Mouse (Mus musculus) gastrocnemius, postnatal 4 days (tissue): ENCODE measurements around the gene Olfr1084. TPM values are rescaled to one million over a fixed set of nuclear protein-coding genes. Genes with fewer than 3 reads are reported as not detected.
"Not testable (repeated sequence)": the region's sequence is repeated elsewhere in the genome, so short reads cannot be mapped to it uniquely, and the experiment has no call there.

ENCODE experiments used
- DNase-seq, 2 experiments: peaks; one replicate each; pipeline ENCODE4 v3.0.0; 2021 to 2022; ENCODE audit warnings: low spot score in 2 of 2, mixed read lengths in 2 of 2
- long read RNA-seq, 2 experiments: library from polyadenylated mRNA; stranded (forward); transcript quantifications; one replicate each; pipeline ENCODE4 v2.0.0; 2021
- total RNA-seq, 2 experiments: library from RNA; stranded (reverse); gene quantifications; 2 replicates each; pipeline ENCODE4 v1.2.3; 2021

The Olfr1084 gene
- not detected for total RNA-seq
- long read RNA-seq, experiment 1: 0 reads
- long read RNA-seq, experiment 2: 0 reads

- not testable (repeated sequence) for DNase-seq
Measured at GRCm38 (mm10) chr2:86639625-86640024, at the start of gene Olfr1084. Gene Olfr1084 (minus strand): TSS chr2:86639725.

- no peak for DNase-seq
Measured at GRCm38 (mm10) chr2:86679992-86680391, 40.5 kb upstream of the Olfr1084 start, which contains the start of gene Olfr1086. Gene Olfr1086 (minus strand): TSS chr2:86680092.

GRCm38 (mm10) chr2:86661919-86662318 is 22.4 kb upstream of the Olfr1084 start, which contains the start of gene Olfr1085:
Gene Olfr1085 (minus strand): TSS chr2:86662019.
- DNase-seq: no peak

GRCm38 (mm10) chr2:86598866-86599265 is 40.7 kb downstream of the Olfr1084 start, which contains the start of gene Olfr1082:
Gene Olfr1082 (minus strand): TSS chr2:86598966.
- not testable (repeated sequence) for DNase-seq

Other genes starting within 250 kb of the Olfr1084 start
- not detected for gene Olfr1061, start 225.7 kb downstream of the Olfr1084 start, total RNA-seq
- not detected for gene Olfr1062, start 213.0 kb downstream of the Olfr1084 start, total RNA-seq
- not detected for gene Olfr1065, start 189.1 kb downstream of the Olfr1084 start, total RNA-seq
- gene Olfr1066, start 183.5 kb downstream of the Olfr1084 start, total RNA-seq: not detected
- not detected for gene Olfr228, start 152.3 kb downstream of the Olfr1084 start, total RNA-seq
- not detected for gene Olfr1076, start 131.3 kb downstream of the Olfr1084 start, total RNA-seq
- not detected for gene Olfr1079, start 97.2 kb downstream of the Olfr1084 start, total RNA-seq
- gene Olfr1080, start 81.5 kb downstream of the Olfr1084 start, total RNA-seq: not detected
- not detected for gene Olfr1082, start 40.8 kb downstream of the Olfr1084 start, total RNA-seq
- not detected for gene Olfr1085, start 22.3 kb upstream of the Olfr1084 start, total RNA-seq
- not detected for gene Olfr1086, start 40.4 kb upstream of the Olfr1084 start, total RNA-seq
- gene Olfr1087, start 58.7 kb upstream of the Olfr1084 start, total RNA-seq: not detected
- not detected for gene Olfr1089, start 94.0 kb upstream of the Olfr1084 start, total RNA-seq
- not detected for gene Olfr1090, start 119.3 kb upstream of the Olfr1084 start, total RNA-seq
- not detected for gene Olfr1093, start 142.8 kb upstream of the Olfr1084 start, total RNA-seq
- gene Olfr141, start 170.3 kb upstream of the Olfr1084 start, total RNA-seq: not detected
- gene Olfr1094, start 184.9 kb upstream of the Olfr1084 start, total RNA-seq: not detected
- not detected for gene Olfr1095, start 212.0 kb upstream of the Olfr1084 start, total RNA-seq
- not detected for gene Gm13723, start 235.1 kb upstream of the Olfr1084 start, total RNA-seq